Mouse (Mus musculus) lung, embryonic 16.5 days (tissue): ENCODE measurements around the gene Cyp8b1. TPM values are rescaled to one million over a fixed set of nuclear protein-coding genes. Genes with fewer than 3 reads are reported as not detected.

ENCODE experiments used
- ATAC-seq: fragments of 200-750 bp; cut with Nextera tagmentation; 2 replicates; pipeline ENCODE4 v1.8.0; 2017; ENCODE audit warnings: low read depth, mild to moderate bottlenecking, moderate library complexity
- H3K27ac ChIP-seq: fragments of 300-500 bp; sonication (generic); 2 replicates; pipeline ENCODE4 v1.5.1; 2014; ENCODE audit warnings: mild to moderate bottlenecking, control low read depth, low read length
- H3K27me3 ChIP-seq: fragments of 300-500 bp; sonication (generic); 2 replicates; pipeline ENCODE4 v1.6.1; 2014; ENCODE audit warnings: low read depth, low read length, mixed read lengths; ENCODE audit not compliant: control insufficient read depth, insufficient read depth
- H3K36me3 ChIP-seq: fragments of 300-500 bp; sonication (generic); 2 replicates; pipeline ENCODE4 v1.6.1; 2014; ENCODE audit warnings: low read length; ENCODE audit not compliant: control insufficient read depth, insufficient read depth
- H3K4me1 ChIP-seq: fragments of 300-500 bp; sonication (generic); replicated peaks from 2 replicates; pipeline ENCODE4 v1.6.1; 2014; ENCODE audit warnings: low read length, mixed read lengths; ENCODE audit not compliant: control insufficient read depth, insufficient read depth
- H3K4me2 ChIP-seq: fragments of 300-500 bp; sonication (generic); 2 replicates; pipeline ENCODE4 v1.6.1; 2014; ENCODE audit warnings: low read depth, low read length, control low read depth
- H3K4me3 ChIP-seq: fragments of 300-500 bp; sonication (generic); 2 replicates; pipeline ENCODE4 v1.5.1; 2014; ENCODE audit warnings: mild to moderate bottlenecking, low read length, control low read depth
- H3K9ac ChIP-seq: fragments of 300-500 bp; sonication (generic); 2 replicates; pipeline ENCODE4 v1.6.1; 2014; ENCODE audit warnings: low read length, control low read depth
- H3K9me3 ChIP-seq: fragments of 300-500 bp; sonication (generic); 2 replicates; pipeline ENCODE4 v1.6.1; 2016; ENCODE audit warnings: low read length; ENCODE audit not compliant: control insufficient read depth
- WGBS: fragments of 180-500 bp; shearing (Covaris S2); extraction: QIAGEN DNeasy Blood & Tissue Kit; methylation state at CpG from one replicate; pipeline ENCODE4 v1.1.7; 2014; 5-methylcytosine and 5-hydroxymethylcytosine counted together
- polyA plus RNA-seq: library from polyadenylated mRNA; unstranded; fragments of >200 nt; fragmentation: Nextera tagmentation; extraction: Ambion mirVana; gene quantifications from 2 replicates; pipeline ENCODE4 v1.2.1, GENCODE M21; 2015

Gene Cyp8b1
- polyA plus RNA-seq, 1 experiment from 2014 or later, result not detected

DNA sequence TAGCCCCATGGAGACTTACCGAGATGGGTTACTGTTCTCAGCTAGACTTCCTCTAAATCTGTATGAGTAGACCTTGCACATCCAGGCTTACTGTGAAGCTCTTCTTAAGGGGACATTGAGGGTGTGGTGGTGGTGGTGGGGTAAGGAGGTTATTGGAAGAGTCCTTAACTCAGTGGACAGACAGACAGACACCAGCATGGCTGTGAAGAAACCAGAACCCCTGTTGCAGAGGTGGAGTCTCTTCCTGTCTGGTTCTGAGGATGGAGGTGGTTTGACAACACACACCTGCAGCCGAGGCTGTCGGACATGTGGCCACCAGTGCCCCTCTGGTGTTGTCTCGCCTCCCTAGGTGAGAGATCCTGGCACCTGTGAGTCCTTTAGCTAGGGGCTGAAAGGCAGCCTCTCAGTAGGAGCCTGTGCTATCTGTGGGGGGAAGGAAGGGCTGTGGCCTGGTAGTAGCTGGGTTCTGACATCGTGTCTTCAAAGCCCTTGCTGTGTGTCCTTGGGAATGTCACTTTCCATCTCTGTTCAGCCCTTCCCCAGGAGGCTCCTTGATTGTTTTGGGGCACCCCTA, 15.7 kb downstream of the Cyp8b1 start:
- H3K9ac ChIP-seq, result no peak overlapping the region
- H3K4me3 ChIP-seq, result no peak overlapping the region
- no peak overlapping the region for H3K4me2 ChIP-seq
- no peaks in the 10 kb centered on the region for H3K9me3 ChIP-seq
- H3K27me3 ChIP-seq, result no peaks in the 10 kb centered on the region
- H3K27ac ChIP-seq, result no peak overlapping the region
- no peaks in the 10 kb centered on the region for H3K36me3 ChIP-seq
- 87% methylated on average over 5 of the region's 5 CpGs for WGBS
- peaks cover 1% of the 10 kb centered on the region; the same call in 1 of the 2 replicates for H3K4me1 ChIP-seq
- no peak for ATAC-seq

DNA sequence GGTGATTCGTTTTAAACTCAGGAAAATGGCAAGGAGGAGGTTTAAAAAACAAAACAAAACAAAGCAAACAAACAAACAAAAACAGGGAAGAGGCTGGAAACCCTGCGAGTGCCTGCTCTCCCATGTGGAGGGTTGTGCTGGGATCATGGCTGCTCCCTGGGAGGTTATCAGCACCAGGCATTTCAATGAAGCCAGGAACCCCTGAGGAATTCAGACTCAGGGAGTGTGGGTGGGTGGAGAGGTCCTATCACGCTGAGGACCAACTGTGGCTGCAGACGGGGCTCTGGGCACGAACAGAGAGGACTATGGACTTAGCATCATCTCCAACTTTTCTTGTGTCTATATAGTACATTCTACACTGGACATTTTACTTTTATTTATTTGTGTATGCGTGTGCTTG, 16.8 kb downstream of the Cyp8b1 start:
- Histone ChIP-seq H3K4me3 (no peak overlapping the region), H3K36me3 (no peaks in the 10 kb centered on the region), H3K4me1 (peaks cover 12% of the 10 kb centered on the region), H3K9me3 (no peaks in the 10 kb centered on the region), H3K9ac (no peak overlapping the region), H3K27ac (no peak overlapping the region), H3K4me2 (no peak overlapping the region), H3K27me3 (no peaks in the 10 kb centered on the region)
- no peak for ATAC-seq
- 40% methylated on average over 6 of the region's 6 CpGs for WGBS

DNA sequence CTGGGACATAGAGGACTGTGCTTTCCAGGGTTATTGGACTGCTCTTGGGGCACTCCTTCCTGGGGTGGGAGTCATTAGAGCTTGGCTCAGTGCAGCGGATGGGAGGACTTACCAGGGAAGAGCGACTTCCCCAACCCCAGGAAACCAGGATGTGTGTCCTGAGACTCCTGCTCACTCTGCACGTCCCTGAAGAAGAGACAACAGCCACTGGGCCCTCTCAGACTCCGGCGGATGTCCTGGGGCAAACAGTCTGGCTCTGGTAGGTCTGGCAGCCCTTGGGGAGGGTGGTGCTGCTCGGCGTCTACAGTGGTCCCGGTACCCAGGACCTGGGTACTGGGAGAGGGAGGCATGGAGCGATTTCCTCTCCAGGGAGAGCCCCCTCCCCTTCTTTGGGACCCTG, 17.9 kb downstream of the Cyp8b1 start, which contains the start of gene Ackr2:
Ackr2 (plus strand) TSS at position 111 of the 400 bp plus-strand sequence.
- 67% methylated on average over 9 of the region's 9 CpGs for WGBS
- peaks cover 13% of the 10 kb centered on the region for H3K4me1 ChIP-seq
- H3K27me3 ChIP-seq, result no peaks in the 10 kb centered on the region
- no peaks in the 10 kb centered on the region for H3K36me3 ChIP-seq
- no peak within 1 kb of the TSS for H3K9ac ChIP-seq
- H3K4me3 ChIP-seq, result no peak within 1 kb of the TSS
- no peaks in the 10 kb centered on the region for H3K9me3 ChIP-seq
- 0 out of 2 replicates have a peak within 1 kb of the TSS, but pooled peaks have one; percentile 12 for H3K27ac ChIP-seq
- ATAC-seq, result peak; percentile 14; the same call in 1 of the 2 replicates
- no peak within 1 kb of the TSS for H3K4me2 ChIP-seq

DNA sequence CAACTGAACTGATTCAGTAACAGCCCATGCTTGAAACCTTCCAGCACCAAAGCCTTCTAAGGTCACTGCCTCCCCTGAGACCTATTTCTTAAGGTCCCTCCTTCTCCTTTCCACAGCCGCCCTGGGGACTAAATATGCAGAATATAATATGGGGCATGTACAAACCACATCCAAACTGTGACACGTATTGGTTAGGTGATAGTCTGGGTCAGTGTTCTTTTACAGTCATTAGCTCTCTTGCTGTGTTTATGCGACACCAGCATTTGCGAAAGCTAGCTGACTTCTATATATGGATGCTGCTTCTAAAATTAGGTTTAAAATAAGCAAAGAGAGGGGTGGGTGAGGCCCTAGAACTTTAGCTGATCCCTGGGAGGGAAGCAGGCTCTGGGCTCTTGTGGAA, 19.3 kb downstream of the Cyp8b1 start:
- H3K4me1 ChIP-seq, result peaks cover 13% of the 10 kb centered on the region
- H3K27me3 ChIP-seq, result no peaks in the 10 kb centered on the region
- no peak overlapping the region for H3K4me2 ChIP-seq
- ATAC-seq, result peak; percentile 23; the same call in 1 of the 2 replicates
- no peaks in the 10 kb centered on the region for H3K36me3 ChIP-seq
- no peak overlapping the region for H3K4me3 ChIP-seq
- no peaks in the 10 kb centered on the region for H3K9me3 ChIP-seq
- H3K9ac ChIP-seq, result no peak overlapping the region
- peak overlapping the region; percentile 45; the same call in 1 of the 2 replicates for H3K27ac ChIP-seq
- WGBS, result 37% methylated on average over 4 of the region's 4 CpGs

DNA sequence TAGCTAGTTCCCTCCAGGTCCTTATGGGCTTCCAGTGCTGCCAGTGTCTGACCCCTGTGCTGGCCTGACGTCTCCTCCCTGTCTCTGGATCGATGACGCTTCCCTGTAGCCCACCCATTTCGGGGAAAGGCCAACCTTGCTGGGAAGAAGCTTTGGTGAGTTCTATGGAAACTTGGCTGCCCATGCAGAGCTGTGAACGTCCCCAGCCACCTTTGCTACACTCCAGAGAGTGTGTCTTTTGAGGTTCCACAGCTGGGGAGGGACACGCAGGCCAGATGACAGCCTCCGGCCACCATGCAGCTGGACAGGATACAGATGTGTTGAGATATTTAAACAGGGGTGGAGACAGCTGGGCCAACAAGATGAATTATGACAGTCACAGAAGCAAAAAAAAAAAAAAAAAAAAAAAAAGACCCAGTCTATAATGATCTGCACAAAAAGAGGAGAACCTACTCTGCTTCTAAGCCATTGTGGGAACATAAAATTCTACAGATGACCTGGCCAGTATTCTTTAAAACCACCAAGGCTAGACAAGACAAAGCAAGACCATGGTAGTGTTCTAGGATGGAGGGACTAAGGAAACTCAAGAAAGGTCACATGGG, 20.6 kb downstream of the Cyp8b1 start:
- no peaks in the 10 kb centered on the region for H3K27me3 ChIP-seq
- WGBS, result 40% methylated on average over 7 of the region's 7 CpGs

DNA sequence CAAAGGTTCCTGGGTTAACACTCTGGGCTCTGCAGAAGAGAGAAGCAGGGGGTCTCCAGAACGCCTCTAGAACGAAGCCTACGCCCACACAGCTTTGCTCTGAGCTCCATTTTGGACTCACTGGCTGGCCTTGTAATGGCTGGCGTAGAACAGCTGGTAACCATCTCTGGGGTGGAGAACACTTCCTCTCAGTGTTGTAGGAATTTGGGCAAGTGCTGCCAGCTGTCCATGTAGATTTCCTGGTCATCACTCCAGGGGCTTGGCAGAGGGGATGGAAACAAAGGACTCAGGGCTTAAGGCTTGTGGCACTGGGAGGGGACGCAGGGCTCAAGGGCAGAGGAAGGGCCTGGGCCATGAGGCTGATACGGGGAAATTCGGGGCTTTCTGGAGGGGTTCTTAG, 21.7 kb downstream of the Cyp8b1 start:
- 75% methylated on average over 7 of the region's 7 CpGs for WGBS
- no peak overlapping the region for H3K4me3 ChIP-seq
- peaks cover 28% of the 10 kb centered on the region for H3K4me1 ChIP-seq
- no peak overlapping the region for H3K9ac ChIP-seq
- H3K27me3 ChIP-seq, result no peaks in the 10 kb centered on the region
- ATAC-seq, result peak; percentile 16; the same call in 1 of the 2 replicates
- no peaks in the 10 kb centered on the region for H3K9me3 ChIP-seq
- no peak overlapping the region for H3K27ac ChIP-seq
- no peak overlapping the region for H3K4me2 ChIP-seq
- H3K36me3 ChIP-seq, result no peaks in the 10 kb centered on the region

More for the DNA sequence above, 20.6 kb downstream of the Cyp8b1 start:
- Histone ChIP-seq H3K4me1 (peaks cover 22% of the 10 kb centered on the region), H3K27ac (peak overlapping the region; percentile 49), H3K9me3 (no peaks in the 10 kb centered on the region), H3K4me3 (no peak overlapping the region), H3K9ac (no peak overlapping the region), H3K36me3 (no peaks in the 10 kb centered on the region), H3K4me2 (0 out of 2 replicates have a peak overlapping the region, but pooled peaks have one; percentile 3)
- peak; percentile 81 for ATAC-seq

DNA sequence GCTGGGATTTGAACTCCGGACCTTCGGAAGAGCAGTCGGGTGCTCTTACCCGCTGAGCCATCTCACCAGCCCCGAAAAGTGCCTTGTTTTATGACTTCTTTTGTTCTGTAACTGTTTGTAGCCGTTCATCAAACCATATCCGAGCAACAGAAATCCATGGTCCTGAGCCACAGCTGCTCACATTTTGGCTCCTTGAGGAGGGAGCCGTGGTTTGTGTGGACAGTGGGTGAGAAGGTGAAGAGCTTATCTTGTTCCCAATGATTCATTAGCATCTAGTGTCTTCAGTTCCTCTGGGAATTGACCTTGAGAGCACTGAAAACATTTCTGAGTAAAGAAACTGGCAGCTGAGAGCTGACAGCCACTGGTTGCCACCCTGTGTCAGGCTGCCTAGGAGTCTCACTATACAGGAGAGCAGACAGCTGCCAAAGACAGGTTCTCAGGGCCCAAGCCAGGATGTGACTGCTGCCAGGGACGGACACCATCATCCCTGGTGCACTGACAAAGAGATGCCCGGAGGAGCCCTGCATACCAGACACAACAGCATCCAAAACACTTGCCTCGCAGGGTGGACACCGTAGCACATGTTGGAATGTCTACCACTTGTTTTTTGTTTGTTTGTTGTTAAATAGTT, 23.9 kb downstream of the Cyp8b1 start:
- Histone ChIP-seq H3K9ac (no peak overlapping the region), H3K36me3 (no peaks in the 10 kb centered on the region), H3K4me3 (no peak overlapping the region), H3K4me1 (peaks cover 28% of the 10 kb centered on the region), H3K27ac (no peak overlapping the region), H3K9me3 (no peaks in the 10 kb centered on the region), H3K4me2 (no peak overlapping the region), H3K27me3 (no peaks in the 10 kb centered on the region)
- WGBS, result 77% methylated on average over 12 of the region's 12 CpGs
- no peak for ATAC-seq

DNA sequence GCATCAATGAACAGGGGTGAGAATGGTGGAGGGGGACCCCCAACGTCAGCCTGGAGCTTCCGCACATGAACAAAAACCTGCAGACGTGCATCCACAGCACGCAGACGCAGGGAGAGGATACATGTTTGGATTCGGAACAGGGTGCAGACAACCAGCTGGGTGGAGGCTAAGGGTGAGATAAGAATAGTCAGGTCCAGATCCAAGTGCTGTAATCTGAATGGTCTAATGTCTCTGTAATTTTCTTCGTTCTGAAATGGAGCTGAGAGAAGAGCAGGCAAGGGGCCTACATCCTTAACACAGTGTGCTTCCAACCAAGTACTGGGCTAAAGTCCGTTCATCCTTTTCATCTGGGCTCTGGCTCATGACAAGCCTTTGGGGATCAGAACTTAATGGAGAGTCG, 24.8 kb downstream of the Cyp8b1 start:
- WGBS, result 86% methylated on average over 9 of the region's 9 CpGs
- no peak for ATAC-seq

DNA sequence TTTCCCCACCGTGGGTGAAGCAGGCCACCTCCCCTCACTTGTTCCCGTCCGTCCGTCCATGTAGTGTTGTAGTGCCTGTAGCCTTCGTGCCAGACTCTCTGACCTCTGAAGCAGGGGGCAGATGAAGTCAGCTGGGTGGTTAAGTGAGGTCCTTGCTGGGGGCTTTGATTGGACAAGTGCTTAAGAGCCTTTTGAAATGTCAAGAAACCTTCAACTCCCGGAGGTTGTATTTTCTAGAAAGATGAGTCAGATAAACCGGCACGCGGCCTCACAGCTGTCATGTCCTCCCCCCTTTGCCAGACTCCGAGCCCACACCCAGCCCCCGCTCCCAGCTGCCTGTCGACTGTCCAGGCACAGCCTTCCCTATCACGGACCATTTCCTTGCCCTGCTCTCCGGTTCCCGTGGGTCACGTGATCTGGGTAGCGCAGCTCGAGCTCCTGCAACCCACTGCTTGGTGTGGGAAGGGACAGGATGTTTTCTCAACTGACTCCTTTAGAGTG, 25.6 kb downstream of the Cyp8b1 start:
- peak overlapping the region; percentile 12; the same call in 1 of the 2 replicates for H3K27ac ChIP-seq
- no peaks in the 10 kb centered on the region for H3K27me3 ChIP-seq
- H3K9ac ChIP-seq, result 0 out of 2 replicates have a peak overlapping the region, but pooled peaks have one; percentile 32
- H3K4me3 ChIP-seq, result peak overlapping the region; percentile 24
- peak overlapping the region; percentile 51 for H3K4me2 ChIP-seq
- H3K36me3 ChIP-seq, result no peaks in the 10 kb centered on the region
- no peaks in the 10 kb centered on the region for H3K9me3 ChIP-seq
- ATAC-seq, result peak; percentile 83
- 3% methylated on average over 18 of the region's 18 CpGs for WGBS
- H3K4me1 ChIP-seq, result peaks cover 28% of the 10 kb centered on the region

More for the DNA sequence above, 24.8 kb downstream of the Cyp8b1 start:
- no peaks in the 10 kb centered on the region for H3K9me3 ChIP-seq
- no peak overlapping the region for H3K9ac ChIP-seq
- no peak overlapping the region for H3K4me2 ChIP-seq
- H3K4me1 ChIP-seq, result peaks cover 28% of the 10 kb centered on the region
- no peaks in the 10 kb centered on the region for H3K36me3 ChIP-seq
- H3K27me3 ChIP-seq, result no peaks in the 10 kb centered on the region
- H3K27ac ChIP-seq, result no peak overlapping the region
- H3K4me3 ChIP-seq, result no peak overlapping the region
